Mouse (Mus musculus): ENCODE results near the gene Coq10a. TPM values are rescaled to one million over a fixed set of nuclear protein-coding genes. Genes with fewer than 3 reads are reported as not detected.
"Not testable (repeated sequence)": the region's sequence is repeated elsewhere in the genome, so short reads cannot be mapped to it uniquely, and the experiment has no call there.

The Coq10a gene
- total RNA-seq, 2 experiments from 2014 or later, result 272 to 314 TPM

- intact Hi-C loops (cut with DNase I), result no loop called here
- DNase-seq (ENCODE audit: low spot score), result no peak
Measured at GRCm38 (mm10) chr10:128361836-128362235, 7.0 kb downstream of the Coq10a start.

GRCm38 (mm10) chr10:128359226-128359625 is 9.6 kb downstream of the Coq10a start:
- DNase-seq (ENCODE audit: low spot score), result no peak
- intact Hi-C loops (cut with DNase I), result no loop called here

DNA sequence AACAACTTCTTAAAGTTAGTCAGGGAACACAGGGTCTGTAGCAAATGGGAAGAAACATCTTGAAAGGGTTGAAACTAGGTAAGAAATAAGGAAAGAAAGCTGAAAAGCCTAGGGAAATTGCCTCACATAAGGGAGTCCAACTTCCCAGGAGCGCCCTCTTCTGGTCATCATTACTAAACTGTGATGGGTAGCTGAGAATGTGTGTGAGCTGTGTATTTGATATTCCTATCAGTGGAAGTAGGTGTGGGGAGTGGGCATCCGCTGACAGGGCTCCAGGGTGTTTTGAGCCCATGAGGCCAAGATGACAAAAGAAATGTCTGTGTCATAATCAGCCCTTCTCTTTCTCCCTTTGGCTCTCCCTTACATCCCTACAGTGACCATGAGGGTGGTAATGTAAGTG is 10.0 kb downstream of the Coq10a start:
- intact Hi-C loops (cut with DNase I), result loop anchor here (1.0 kb wide), 1 partner anchor 23 kb away; no protein-coding TSS in a partner anchor
- no peak for DNase-seq (ENCODE audit: low spot score)

GRCm38 (mm10) chr10:128347541-128347940 is 21.3 kb downstream of the Coq10a start:
- DNase-seq (ENCODE audit: low spot score), result no peak
- intact Hi-C loops (cut with DNase I), result no loop called here

- peak; percentile 62 for DNase-seq (ENCODE audit: low spot score)
- intact Hi-C loops (cut with DNase I), result no loop called here
Measured at GRCm38 (mm10) chr10:128344568-128345275, 24.1 kb downstream of the Coq10a start.

DNA sequence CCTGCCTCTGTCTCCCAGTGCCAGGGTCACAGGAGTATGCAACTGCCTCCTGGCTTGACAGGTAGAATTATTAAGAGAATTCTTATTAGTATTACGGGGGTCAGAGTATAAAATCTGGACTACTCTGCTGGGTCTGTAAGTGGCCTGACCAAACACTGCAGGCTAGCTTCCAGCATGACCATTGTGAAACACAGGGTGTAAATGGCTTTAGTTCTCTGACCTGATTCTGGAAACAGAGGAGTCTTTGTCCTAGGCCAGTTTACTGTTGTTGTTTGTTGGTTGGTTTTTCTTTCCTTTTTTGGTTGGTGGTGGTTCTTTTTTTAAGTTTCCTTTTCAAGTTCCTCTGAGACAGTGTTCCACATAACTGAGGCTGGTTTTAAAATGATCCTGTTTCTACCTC is 25.4 kb downstream of the Coq10a start:
- intact Hi-C loops (cut with DNase I), result no loop called here

DNA sequence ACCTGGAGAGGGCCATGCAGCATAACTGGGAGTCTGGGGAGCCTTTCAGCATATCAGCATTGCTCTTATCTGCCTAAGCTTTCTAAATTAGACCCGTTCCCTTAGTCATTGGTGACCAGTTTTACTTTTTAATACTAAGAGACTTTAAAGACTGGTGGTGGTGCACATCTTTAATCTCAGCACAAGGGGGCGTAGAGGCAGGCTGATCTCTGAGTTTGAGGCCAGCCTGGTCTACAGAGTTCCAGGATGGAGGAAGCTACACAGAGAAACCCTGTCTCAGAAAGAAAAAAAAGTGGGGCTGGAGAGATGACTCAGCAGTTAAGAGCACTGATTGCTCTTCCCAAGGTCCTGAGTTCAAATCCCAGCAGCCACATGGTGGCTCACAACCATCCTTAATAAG is 28.5 kb downstream of the Coq10a start:
- no peak for DNase-seq (ENCODE audit: low spot score)
- intact Hi-C loops (cut with DNase I), result no loop called here

More for the DNA sequence above, 25.4 kb downstream of the Coq10a start:
- DNase-seq (ENCODE audit: low spot score), result no peak

DNA sequence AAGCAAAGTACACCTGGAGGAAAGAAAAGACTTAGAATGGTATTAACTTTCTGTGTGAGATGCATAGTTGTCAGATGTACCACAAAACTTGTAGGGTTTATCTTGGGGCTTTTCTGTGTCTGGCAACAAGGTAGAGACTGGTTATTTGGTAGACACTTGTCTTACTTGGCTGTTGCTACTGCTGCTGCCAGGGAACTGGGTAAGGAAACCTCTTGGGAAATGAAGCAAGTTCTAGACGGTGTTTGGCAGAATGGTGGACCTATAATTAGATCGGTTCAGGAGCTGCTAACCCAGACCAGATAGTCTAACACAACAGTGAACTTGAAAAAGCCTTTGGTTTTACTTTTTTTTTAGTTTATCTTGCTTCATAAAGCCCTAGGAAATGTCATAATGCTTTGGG is 29.8 kb downstream of the Coq10a start:
- no peak for DNase-seq (ENCODE audit: low spot score)
- intact Hi-C loops (cut with DNase I), result loop anchor here (5.0 kb wide), 1 partner anchor 118 kb away; the partner anchor contains the start of gene Smarcc2

- DNase-seq (ENCODE audit: low spot score), result no peak
- intact Hi-C loops (cut with DNase I), result loop anchor here (5.0 kb wide), 1 partner anchor 119 kb away; the partner anchor contains the start of gene Smarcc2
Measured at GRCm38 (mm10) chr10:128338415-128338814, 30.4 kb downstream of the Coq10a start.

GRCm38 (mm10) chr10:128337306-128338181 is 31.3 kb downstream of the Coq10a start, which contains the start of gene Cs:
Cs (plus strand) TSS chr10:128337734.
- intact Hi-C loops (cut with DNase I), result loop anchor here (5.0 kb wide), 1 partner anchor 120 kb away; the partner anchor contains the start of gene Smarcc2
- DNase-seq (ENCODE audit: low spot score), result peak; percentile 94

GRCm38 (mm10) chr10:128336597-128336996 is 32.2 kb downstream of the Coq10a start:
- DNase-seq (ENCODE audit: low spot score), result no peak
- intact Hi-C loops (cut with DNase I), result loop anchor here (5.0 kb wide), 1 partner anchor 121 kb away; the partner anchor contains the start of gene Smarcc2

DNA sequence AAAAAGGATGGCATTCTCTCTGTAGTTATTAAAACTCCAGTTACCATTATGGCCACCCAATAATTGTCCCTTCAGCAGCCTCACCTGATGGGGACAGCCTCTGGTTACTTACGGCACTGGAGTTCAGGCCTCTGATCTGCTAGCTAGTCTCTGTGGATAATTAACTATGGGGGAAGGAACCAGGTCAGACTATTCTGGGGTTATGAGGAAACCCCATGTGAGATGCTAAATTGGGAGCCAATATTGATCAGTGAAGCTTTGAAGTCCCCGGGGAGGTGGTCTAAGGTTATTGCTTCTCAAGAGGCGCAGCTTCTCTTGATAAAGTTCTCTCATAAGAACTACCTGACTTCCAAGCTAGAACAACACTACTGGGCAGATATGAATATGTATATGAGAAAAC is 32.6 kb downstream of the Coq10a start:
- intact Hi-C loops (cut with DNase I), result loop anchor here (5.0 kb wide), 1 partner anchor 121 kb away; the partner anchor contains the start of gene Smarcc2
- no peak for DNase-seq (ENCODE audit: low spot score)

GRCm38 (mm10) chr10:128335582-128335981 is 33.2 kb downstream of the Coq10a start:
- DNase-seq (ENCODE audit: low spot score), result peak; percentile 19
- intact Hi-C loops (cut with DNase I), result loop anchor here (1.0 to 5.0 kb wide), 2 partner anchors 23 to 122 kb away; partner anchors contain the start of gene Smarcc2

- DNase-seq (ENCODE audit: low spot score); intact Hi-C loops (cut with DNase I): not testable (repeated sequence)
Measured at GRCm38 (mm10) chr10:128332358-128333249, 36.2 kb downstream of the Coq10a start.

DNA sequence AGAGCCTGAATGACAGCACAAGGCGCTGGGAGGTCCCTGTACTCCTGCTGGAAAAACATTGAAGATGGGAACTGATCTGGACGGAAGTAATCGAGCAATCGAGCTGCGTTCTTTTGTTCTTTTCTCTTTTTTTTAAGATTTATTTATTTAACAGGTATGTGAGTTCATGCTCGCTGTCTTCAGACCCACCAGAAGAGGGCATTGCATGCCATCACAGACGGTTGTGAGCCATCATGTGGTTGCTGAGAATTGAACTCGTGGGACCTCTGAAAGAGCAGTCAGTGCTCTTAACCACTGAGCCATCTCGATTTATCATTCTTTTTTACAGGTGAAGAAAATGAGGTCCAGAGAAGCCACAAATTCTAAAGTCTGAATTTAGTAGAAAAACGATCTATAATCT is 41.2 kb downstream of the Coq10a start:
- no peak for DNase-seq (ENCODE audit: low spot score)
- intact Hi-C loops (cut with DNase I), result no loop called here

GRCm38 (mm10) chr10:128326825-128327224 is 42.0 kb downstream of the Coq10a start:
- DNase-seq (ENCODE audit: low spot score), result no peak
- intact Hi-C loops (cut with DNase I), result no loop called here

- DNase-seq (ENCODE audit: low spot score), result no peak
- intact Hi-C loops (cut with DNase I), result no loop called here
Measured at GRCm38 (mm10) chr10:128323516-128323915, 45.3 kb downstream of the Coq10a start.

GRCm38 (mm10) chr10:128322141-128323108 is 46.4 kb downstream of the Coq10a start, which contains the start of gene Cnpy2:
Cnpy2 (plus strand) TSS chr10:128322459.
- intact Hi-C loops (cut with DNase I), result no loop called here
- peak; percentile 74 for DNase-seq (ENCODE audit: low spot score)
